Comparison of ENCODE assay signal across 12 mouse cellular contexts in genomic region chr12:75827751-75828150, GRCm38 (mm10). TPM values are rescaled to one million over a fixed set of nuclear protein-coding genes. Genes with fewer than 3 reads are reported as not detected.
DNase-seq lines count a peak whose midpoint lies in the region; ATAC-seq and TF ChIP-seq lines count a peak whose summit lies in the region.
"Had no signal": no experiment of that assay in that cellular context is flagged by ENCODE, and none has a peak within 500 bp of the region (broad histone marks: within the 10 kb centered on the region; RNA-seq: fewer than 3 reads in every experiment).

No protein-coding gene starts in this region.

- no peak overlapping the region for H3K4me3 ChIP-seq in kidney, adult 2 months (ENCODE audit: insufficient read depth, low read depth, low read length)
- H3K4me3 ChIP-seq in limb, embryonic 14.5 days (replicated peaks; ENCODE audit: low read length) = no peak overlapping the region
- H3K4me3 ChIP-seq: erythroblast, embryonic 14.5 days; liver, embryonic 15.5 days had no signal

- no peaks in the 10 kb centered on the region for H3K27me3 ChIP-seq in kidney, adult 2 months (replicated peaks; ENCODE audit: control insufficient read depth, insufficient read depth, low read length)
- no peaks in the 10 kb centered on the region for H3K27me3 ChIP-seq in limb, embryonic 14.5 days (ENCODE audit: control insufficient read depth, insufficient read depth, low read length)

- ATAC-seq in limb, embryonic 14.5 days (ENCODE audit: low FRiP score, low read depth) = no peak
- ATAC-seq: hindbrain, embryonic 16.5 days had no signal

- H3K9ac ChIP-seq in limb, embryonic 14.5 days (ENCODE audit: low read depth, low read length, severe bottlenecking) = no peak overlapping the region
- H3K9ac ChIP-seq: liver, embryonic 15.5 days had no signal

- H3K4me2 ChIP-seq in limb, embryonic 14.5 days (replicated peaks; ENCODE audit: low read depth, low read length, severe bottlenecking) = 0 out of 2 replicates have a peak overlapping the region, but pooled peaks have one; percentile 15
- H3K4me2 ChIP-seq: liver, embryonic 15.5 days had no signal

- H3K4me1 ChIP-seq in kidney, adult 2 months (ENCODE audit: control insufficient read depth, insufficient read depth, low read length) = peaks cover 57% of the 10 kb centered on the region
- peaks cover 28% of the 10 kb centered on the region for H3K4me1 ChIP-seq in limb, embryonic 14.5 days (ENCODE audit: control insufficient read depth, insufficient read depth, low read length)
- H3K4me1 ChIP-seq: liver, embryonic 15.5 days had no signal

- TF ChIP-seq CTCF in kidney, adult 2 months (conservative IDR thresholded peaks at IDR 0.05; ENCODE audit: insufficient read depth, insufficient read length, low read depth, low read length) = no peak

- H3K36me3 ChIP-seq in kidney, adult 2 months (ENCODE audit: control insufficient read depth, insufficient read depth, low read length) = no peaks in the 10 kb centered on the region
- H3K36me3 ChIP-seq in limb, embryonic 14.5 days (ENCODE audit: control insufficient read depth, insufficient read depth, low read length) = no peaks in the 10 kb centered on the region
- H3K36me3 ChIP-seq: liver, embryonic 15.5 days had no signal

- no peak for TF ChIP-seq POLR2A in kidney, adult 2 months (IDR thresholded peaks at IDR 0.05; ENCODE audit: low read depth, low read length)
- no peak for TF ChIP-seq POLR2A in limb, embryonic 14.5 days (IDR thresholded peaks at IDR 0.05; ENCODE audit: borderline replicate concordance, extremely low read depth, insufficient read depth, insufficient read length)

- no peaks in the 10 kb centered on the region for H3K9me3 ChIP-seq in limb, embryonic 14.5 days (ENCODE audit: control insufficient read depth, low read length)
- H3K9me3 ChIP-seq: liver, embryonic 15.5 days had no signal

- H3K27ac ChIP-seq in kidney, adult 2 months (ENCODE audit: insufficient read depth, low read depth, low read length) = peak overlapping the region; percentile 81
- no peak overlapping the region for H3K27ac ChIP-seq in limb, embryonic 14.5 days (replicated peaks; ENCODE audit: low read depth, low read length)
- H3K27ac ChIP-seq: liver, embryonic 15.5 days had no signal

- DNase-seq in kidney, adult 2 months = peak; percentile 20
- no peak for DNase-seq in kidney, postnatal 10 days
- DNase-seq in 416B (ENCODE audit: low read depth) = peak; percentile 33
- peak; percentile 66 for DNase-seq in adrenal gland, postnatal 10 days
- DNase-seq in limb, embryonic 14.5 days (ENCODE audit: low spot score) = no peak
- no peak for DNase-seq in thymus, postnatal 4 days
- DNase-seq in retina, embryonic 14.5 days (ENCODE audit: low spot score) = no peak
- no peak for DNase-seq in cerebellum, adult 11 months
- DNase-seq: thymus, adult 2 months had no signal

- 47% methylated on average over 15 of the region's 15 CpGs for WGBS in kidney, adult 2 months
- WGBS in limb, embryonic 14.5 days = 49% methylated on average over 15 of the region's 15 CpGs

RNA-seq across cellular contexts. Expression of gene Syne2, which starts 9.8 kb away (rescaled TPM):
- polyA plus RNA-seq in kidney, adult 2 months (2012; rRNA removed) = 54.5 and 68.4 TPM in 2 replicates
- 10 to 100 TPM; 46.8 to 78.3 TPM for total RNA-seq in adrenal gland, postnatal 10 days (2021)
- 46.4 and 48.0 TPM in 2 replicates for polyA plus RNA-seq in limb, embryonic 14.5 days (2012; rRNA removed)
- 41.5 and 51.1 TPM in 2 replicates for polyA plus RNA-seq in limb, embryonic 14.5 days (2014; fragmentation: Nextera tagmentation; extraction: Ambion mirVana)
- polyA plus RNA-seq: erythroblast, embryonic 14.5 days had no signal

Comparison
In these comparisons a context has a peak if more than half of its experiments do, and no peak if none do; other contexts are left out.
1. DNase-seq: peak in kidney, adult 2 months (single experiment), 416B (single experiment) and adrenal gland, postnatal 10 days (single experiment); none in kidney, postnatal 10 days (single experiment), limb, embryonic 14.5 days (single experiment), thymus, postnatal 4 days (single experiment), retina, embryonic 14.5 days (single experiment) and cerebellum, adult 11 months (single experiment).